Mouse (Mus musculus) CD4-positive naive resting alpha-beta T cell, adult 76 days (primary cell): ENCODE data around the gene Insl5. TPM values are rescaled to one million over a fixed set of nuclear protein-coding genes. Genes with fewer than 3 reads are reported as not detected.

Source experiments
- total RNA-seq: library from RNA; stranded (reverse); gene quantifications from one replicate; pipeline ENCODE4 v1.2.4, GENCODE M21; 2023

Gene Insl5
- total RNA-seq: not detected

DNA sequence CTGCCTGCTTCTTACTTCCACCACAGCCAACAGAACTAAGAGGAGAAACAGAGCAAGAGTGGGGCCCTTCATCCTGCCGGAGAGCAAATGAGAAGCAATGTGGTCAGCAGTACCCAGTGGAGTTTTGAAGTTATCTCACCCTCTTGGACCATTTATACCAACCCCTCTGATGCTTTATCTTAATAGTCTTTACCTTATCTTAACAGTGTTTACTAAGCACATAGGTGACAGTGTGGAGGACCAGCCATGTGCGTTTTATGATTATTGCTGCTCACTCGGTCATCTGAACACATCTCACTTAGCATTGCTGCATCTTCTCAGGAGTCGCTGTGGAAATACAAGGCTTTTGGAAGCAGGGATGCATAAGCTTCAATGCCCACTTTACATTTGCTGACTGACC, at the start of gene Insl5:
Gene Insl5, minus strand, starts transcription at position 222 of the 400 bp plus-strand sequence.

GRCm38 (mm10) chr4:102978440-102978839, 48.2 kb downstream of the Insl5 start, which contains the start of gene Tctex1d1:
TSS of gene Tctex1d1 (plus strand) at chr4:102978606.

Other genes with a start within 250 kb of the Insl5 start
- 0.62 TPM for gene Tctex1d1, start 48.2 kb downstream of the Insl5 start, total RNA-seq
- gene Mier1, start 87.5 kb upstream of the Insl5 start, total RNA-seq: 136 TPM
- gene Wdr78, start 87.7 kb upstream of the Insl5 start, total RNA-seq: 8.9 TPM
- gene Slc35d1, start 188.3 kb upstream of the Insl5 start, total RNA-seq: 38.0 TPM